Mouse (Mus musculus) myocyte (in vitro differentiated cells): ENCODE results near the gene Mss51.

Experiments
- E2F4 ChIP-seq: IDR thresholded peaks from one replicate; pipeline ENCODE4 v1.6.1; 2011; ENCODE audit warnings: mild to moderate bottlenecking, control low read depth, moderate library complexity; ENCODE audit not compliant: insufficient read depth
- MAX ChIP-seq: IDR thresholded peaks from one replicate; pipeline ENCODE4 v1.6.1; 2011; ENCODE audit warnings: low read depth, mild to moderate bottlenecking, control low read depth
- MYOG ChIP-seq, 3 experiments: IDR thresholded peaks; one replicate each; pipeline ENCODE4 v1.6.1; 2011; ENCODE audit warnings: control low read depth in 2 of 3, low read depth in 2 of 3, mild to moderate bottlenecking in 2 of 3; ENCODE audit not compliant: insufficient read length in 2 of 3, control insufficient read depth in 1 of 3, insufficient read depth in 1 of 3
- POLR2A ChIP-seq: IDR thresholded peaks from one replicate; pipeline ENCODE4 v1.6.1; 2011; ENCODE audit warnings: low read depth, mild to moderate bottlenecking, control low read depth, moderate library complexity; ENCODE audit not compliant: insufficient read length
- TCF12 ChIP-seq: IDR thresholded peaks from one replicate; pipeline ENCODE4 v1.6.1; 2011; ENCODE audit warnings: mild to moderate bottlenecking, control low read depth; ENCODE audit not compliant: poor library complexity, insufficient read depth, severe bottlenecking

- TF ChIP-seq TCF12, result no peak
- no peak for TF ChIP-seq E2F4
- TF ChIP-seq POLR2A, result no peak
- no peak for TF ChIP-seq MAX
- TF ChIP-seq MYOG (IDR thresholded peaks at IDR 0.05; ENCODE audit: control insufficient read depth in 1 of 3, insufficient read depth in 1 of 3, insufficient read length in 2 of 3, low read depth in 2 of 3), result no peak
These were observed 17.9 kb downstream of the Mss51 start for GRCm38 (mm10) chr14:20478801-20479200.
